Mouse (Mus musculus): ENCODE results near the gene Syne2. TPM values are rescaled to one million over a fixed set of nuclear protein-coding genes. Genes with fewer than 3 reads are reported as not detected.

Syne2 gene
- polyA plus RNA-seq, 1 experiment = 9.8 TPM

GRCm38 (mm10) chr12:76012789-76013188 is 194.9 kb downstream of the Syne2 start:
- no peak overlapping the region for H3K27ac ChIP-seq (ENCODE audit: insufficient read depth, low read depth, low read length)
- H3K4me3 ChIP-seq (ENCODE audit: insufficient read depth, low read length) = no peak overlapping the region
- no peaks in the 10 kb centered on the region for H3K4me1 ChIP-seq (ENCODE audit: control insufficient read depth, insufficient read depth, low read length)
- TF ChIP-seq POLR2A (IDR thresholded peaks at IDR 0.05; ENCODE audit: borderline replicate concordance, low read depth, low read length) (no peak), CTCF (IDR thresholded peaks at IDR 0.05; ENCODE audit: low read depth, low read length) (no peak)

GRCm38 (mm10) chr12:76013480-76013879 is 195.5 kb downstream of the Syne2 start:
- no peaks in the 10 kb centered on the region for H3K4me1 ChIP-seq (ENCODE audit: control insufficient read depth, insufficient read depth, low read length)
- no peak overlapping the region for H3K4me3 ChIP-seq (ENCODE audit: insufficient read depth, low read length)
- no peak for TF ChIP-seq CTCF (IDR thresholded peaks at IDR 0.05; ENCODE audit: low read depth, low read length)
- no peak for TF ChIP-seq POLR2A (IDR thresholded peaks at IDR 0.05; ENCODE audit: borderline replicate concordance, low read depth, low read length)
- H3K27ac ChIP-seq (ENCODE audit: insufficient read depth, low read depth, low read length) = no peak overlapping the region

GRCm38 (mm10) chr12:76015026-76015425 is 197.1 kb downstream of the Syne2 start:
- no peak for TF ChIP-seq POLR2A (IDR thresholded peaks at IDR 0.05; ENCODE audit: borderline replicate concordance, low read depth, low read length)

GRCm38 (mm10) chr12:76015489-76015888 is 197.6 kb downstream of the Syne2 start:
- Histone ChIP-seq H3K27ac (ENCODE audit: insufficient read depth, low read depth, low read length) (no peak overlapping the region), H3K4me3 (ENCODE audit: insufficient read depth, low read length) (no peak overlapping the region), H3K4me1 (ENCODE audit: control insufficient read depth, insufficient read depth, low read length) (no peaks in the 10 kb centered on the region)
- TF ChIP-seq CTCF (IDR thresholded peaks at IDR 0.05; ENCODE audit: low read depth, low read length) (no peak), POLR2A (IDR thresholded peaks at IDR 0.05; ENCODE audit: borderline replicate concordance, low read depth, low read length) (no peak)

More at GRCm38 (mm10) chr12:76015026-76015425, 197.1 kb downstream of the Syne2 start:
- Histone ChIP-seq H3K27ac (ENCODE audit: insufficient read depth, low read depth, low read length) (no peak overlapping the region), H3K4me3 (ENCODE audit: insufficient read depth, low read length) (no peak overlapping the region), H3K4me1 (ENCODE audit: control insufficient read depth, insufficient read depth, low read length) (no peaks in the 10 kb centered on the region)

- Histone ChIP-seq H3K4me1 (ENCODE audit: control insufficient read depth, insufficient read depth, low read length) (no peaks in the 10 kb centered on the region), H3K4me3 (ENCODE audit: insufficient read depth, low read length) (no peak overlapping the region), H3K27ac (ENCODE audit: insufficient read depth, low read depth, low read length) (no peak overlapping the region)
- TF ChIP-seq CTCF (IDR thresholded peaks at IDR 0.05; ENCODE audit: low read depth, low read length) (peak; percentile 77), POLR2A (IDR thresholded peaks at IDR 0.05; ENCODE audit: borderline replicate concordance, low read depth, low read length) (no peak)
Observed at GRCm38 (mm10) chr12:76016123-76017101, 198.5 kb downstream of the Syne2 start.

- TF ChIP-seq CTCF (IDR thresholded peaks at IDR 0.05; ENCODE audit: low read depth, low read length) (no peak), POLR2A (IDR thresholded peaks at IDR 0.05; ENCODE audit: borderline replicate concordance, low read depth, low read length) (no peak)
- Histone ChIP-seq H3K27ac (ENCODE audit: insufficient read depth, low read depth, low read length) (no peak overlapping the region), H3K4me1 (ENCODE audit: control insufficient read depth, insufficient read depth, low read length) (no peaks in the 10 kb centered on the region), H3K4me3 (ENCODE audit: insufficient read depth, low read length) (no peak overlapping the region)
Observed at GRCm38 (mm10) chr12:76018640-76019039, 200.7 kb downstream of the Syne2 start.

- no peak overlapping the region for H3K4me3 ChIP-seq (ENCODE audit: insufficient read depth, low read length)
- no peak overlapping the region for H3K27ac ChIP-seq (ENCODE audit: insufficient read depth, low read depth, low read length)
- TF ChIP-seq CTCF (IDR thresholded peaks at IDR 0.05; ENCODE audit: low read depth, low read length) (no peak), POLR2A (IDR thresholded peaks at IDR 0.05; ENCODE audit: borderline replicate concordance, low read depth, low read length) (no peak)
- no peaks in the 10 kb centered on the region for H3K4me1 ChIP-seq (ENCODE audit: control insufficient read depth, insufficient read depth, low read length)
Observed at GRCm38 (mm10) chr12:76042301-76042700, 224.4 kb downstream of the Syne2 start.

- no peaks in the 10 kb centered on the region for H3K4me1 ChIP-seq (ENCODE audit: control insufficient read depth, insufficient read depth, low read length)
- H3K27ac ChIP-seq (ENCODE audit: insufficient read depth, low read depth, low read length) = no peak overlapping the region
- no peak overlapping the region for H3K4me3 ChIP-seq (ENCODE audit: insufficient read depth, low read length)
- no peak for TF ChIP-seq CTCF (IDR thresholded peaks at IDR 0.05; ENCODE audit: low read depth, low read length)
- no peak for TF ChIP-seq POLR2A (IDR thresholded peaks at IDR 0.05; ENCODE audit: borderline replicate concordance, low read depth, low read length)
Observed at GRCm38 (mm10) chr12:76046561-76046960, 228.6 kb downstream of the Syne2 start.

GRCm38 (mm10) chr12:76047921-76048320 is 230.0 kb downstream of the Syne2 start:
- Histone ChIP-seq H3K4me1 (ENCODE audit: control insufficient read depth, insufficient read depth, low read length) (0 out of 2 replicates have a peak, but pooled peaks cover 2% of the 10 kb centered on the region), H3K27ac (ENCODE audit: insufficient read depth, low read depth, low read length) (no peak overlapping the region), H3K4me3 (ENCODE audit: insufficient read depth, low read length) (no peak overlapping the region)
- TF ChIP-seq CTCF (IDR thresholded peaks at IDR 0.05; ENCODE audit: low read depth, low read length) = no peak
- TF ChIP-seq POLR2A (IDR thresholded peaks at IDR 0.05; ENCODE audit: borderline replicate concordance, low read depth, low read length) = no peak

- Histone ChIP-seq H3K27ac (ENCODE audit: insufficient read depth, low read depth, low read length) (no peak overlapping the region), H3K4me3 (ENCODE audit: insufficient read depth, low read length) (no peak overlapping the region), H3K4me1 (ENCODE audit: control insufficient read depth, insufficient read depth, low read length) (0 out of 2 replicates have a peak, but pooled peaks cover 2% of the 10 kb centered on the region)
- TF ChIP-seq POLR2A (IDR thresholded peaks at IDR 0.05; ENCODE audit: borderline replicate concordance, low read depth, low read length) = no peak
- no peak for TF ChIP-seq CTCF (IDR thresholded peaks at IDR 0.05; ENCODE audit: low read depth, low read length)
Observed at GRCm38 (mm10) chr12:76048672-76049071, 230.7 kb downstream of the Syne2 start.
